Mouse (Mus musculus) myocyte (in vitro differentiated cells): ENCODE measurements around the gene Zfand6. TPM values are rescaled to one million over a fixed set of nuclear protein-coding genes. Genes with fewer than 3 reads are reported as not detected.

Source experiments
- H3K27me3 ChIP-seq: one replicate; pipeline ENCODE4 v1.6.1; 2011; ENCODE audit not compliant: control insufficient read depth, insufficient read depth, insufficient read length
- H3K36me3 ChIP-seq: one replicate; pipeline ENCODE4 v1.6.1; 2011; ENCODE audit not compliant: control insufficient read depth, insufficient read depth
- H3K4me2 ChIP-seq: one replicate; pipeline ENCODE4 v1.6.1; 2011; ENCODE audit warnings: low read depth, control low read depth
- H3K4me3 ChIP-seq: one replicate; pipeline ENCODE4 v1.5.1; 2011; ENCODE audit warnings: mild to moderate bottlenecking, control low read depth, moderate library complexity
- H3K79me2 ChIP-seq: one replicate; pipeline ENCODE4 v1.6.1; 2011; ENCODE audit not compliant: control insufficient read depth, insufficient read depth
- H3ac ChIP-seq: one replicate; pipeline ENCODE4 v1.6.1; 2011; ENCODE audit not compliant: control insufficient read depth, insufficient read length
- CEBPB ChIP-seq: IDR thresholded peaks from 2 replicates; pipeline ENCODE4 v1.6.1; 2011; ENCODE audit warnings: mild to moderate bottlenecking, moderate library complexity; ENCODE audit not compliant: poor library complexity, insufficient read depth, severe bottlenecking
- E2F4 ChIP-seq: IDR thresholded peaks from one replicate; pipeline ENCODE4 v1.6.1; 2011; ENCODE audit warnings: mild to moderate bottlenecking, control low read depth, moderate library complexity; ENCODE audit not compliant: insufficient read depth
- MAX ChIP-seq: IDR thresholded peaks from one replicate; pipeline ENCODE4 v1.6.1; 2011; ENCODE audit warnings: low read depth, mild to moderate bottlenecking, control low read depth
- MYOD1 ChIP-seq, 3 experiments: IDR thresholded peaks; one replicate each; pipeline ENCODE4 v1.6.1; 2011; ENCODE audit warnings: control low read depth in 2 of 3, low read depth in 2 of 3, mild to moderate bottlenecking in 2 of 3, moderate library complexity in 1 of 3; ENCODE audit not compliant: insufficient read length in 2 of 3, control insufficient read depth in 1 of 3
- MYOG ChIP-seq, 3 experiments: IDR thresholded peaks; one replicate each; pipeline ENCODE4 v1.6.1; 2011; ENCODE audit warnings: control low read depth in 2 of 3, low read depth in 2 of 3, mild to moderate bottlenecking in 2 of 3; ENCODE audit not compliant: insufficient read length in 2 of 3, control insufficient read depth in 1 of 3, insufficient read depth in 1 of 3
- POLR2A ChIP-seq: IDR thresholded peaks from one replicate; pipeline ENCODE4 v1.6.1; 2011; ENCODE audit warnings: low read depth, mild to moderate bottlenecking, control low read depth, moderate library complexity; ENCODE audit not compliant: insufficient read length
- POLR2AphosphoS2 ChIP-seq: IDR thresholded peaks from one replicate; pipeline ENCODE4 v1.6.1; 2011; ENCODE audit warnings: low read depth, control low read depth; ENCODE audit not compliant: insufficient read length
- REST ChIP-seq: IDR thresholded peaks from one replicate; pipeline ENCODE4 v1.6.1; 2011; ENCODE audit warnings: mild to moderate bottlenecking, control low read depth, moderate library complexity; ENCODE audit not compliant: insufficient read depth, insufficient read length
- SRF ChIP-seq: IDR thresholded peaks from one replicate; pipeline ENCODE4 v1.6.1; 2011; ENCODE audit warnings: low read depth; ENCODE audit not compliant: control insufficient read depth, insufficient read length
- TCF12 ChIP-seq: IDR thresholded peaks from one replicate; pipeline ENCODE4 v1.6.1; 2011; ENCODE audit warnings: mild to moderate bottlenecking, control low read depth; ENCODE audit not compliant: poor library complexity, insufficient read depth, severe bottlenecking
- TCF3 ChIP-seq: IDR thresholded peaks from one replicate; pipeline ENCODE4 v1.6.1; 2011; ENCODE audit warnings: low read depth, control low read depth; ENCODE audit not compliant: insufficient read length
- USF1 ChIP-seq: IDR thresholded peaks from one replicate; pipeline ENCODE4 v1.6.1; 2011; ENCODE audit warnings: low read depth, mild to moderate bottlenecking, control low read depth, moderate library complexity
- polyA plus RNA-seq: library from polyadenylated mRNA; unstranded; fragments of >200 nt; fragmentation: generic; extraction: Trizol; gene quantifications from one replicate; pipeline ENCODE4 v1.2.1, GENCODE M21; 2012; ENCODE audit warnings: missing spikeins

The Zfand6 gene
- polyA plus RNA-seq, 1 experiment: 34.7 TPM

DNA sequence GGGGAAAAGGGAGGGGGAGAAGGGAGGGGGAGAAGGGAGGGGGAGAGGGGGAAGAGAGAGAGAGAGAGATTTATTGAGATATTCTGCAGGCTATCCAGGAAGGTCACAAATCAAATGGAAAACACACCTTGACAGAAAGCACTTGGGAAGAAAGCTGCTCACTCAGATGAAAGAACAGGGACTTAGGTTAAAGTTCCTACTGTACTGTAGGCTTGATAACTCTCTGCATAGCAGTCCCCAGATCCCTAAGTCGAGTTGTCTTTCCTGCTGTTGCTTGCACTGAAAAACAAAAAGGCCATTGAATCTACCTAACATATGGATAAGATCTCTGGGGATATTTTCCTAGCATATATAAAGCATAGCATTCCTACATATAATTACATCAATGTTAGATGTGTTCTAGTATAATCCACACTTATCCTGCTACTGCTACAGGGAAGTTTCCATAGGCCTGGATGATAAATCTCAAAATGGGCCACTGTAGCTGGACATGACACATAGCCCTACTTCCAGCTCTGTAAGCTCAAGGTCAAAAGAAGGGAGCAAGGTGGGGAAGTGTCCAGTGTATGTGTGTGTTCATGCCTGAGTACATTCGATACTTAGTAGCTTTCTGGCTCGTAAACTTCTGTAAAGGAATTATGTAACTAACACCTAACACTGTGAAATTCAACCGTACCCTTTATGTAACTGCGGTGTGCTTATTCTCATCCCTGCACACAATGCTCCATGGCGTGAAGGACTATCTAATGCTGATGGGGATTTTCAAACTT lies 47.4 kb downstream of the Zfand6 start:
- no peak for TF ChIP-seq USF1
- no peak for TF ChIP-seq TCF3
- no peak for TF ChIP-seq MAX
- TF ChIP-seq POLR2AphosphoS2: no peak
- TF ChIP-seq MYOG (IDR thresholded peaks at IDR 0.05; ENCODE audit: control insufficient read depth in 1 of 3, insufficient read depth in 1 of 3, insufficient read length in 2 of 3, low read depth in 2 of 3): no peak
- TF ChIP-seq SRF: no peak
- no peak for TF ChIP-seq TCF12
- no peak for TF ChIP-seq CEBPB
- Histone ChIP-seq H3K27me3 (no peaks in the 10 kb centered on the region), H3ac (no peak overlapping the region), H3K79me2 (no peaks in the 10 kb centered on the region), H3K4me2 (no peak overlapping the region), H3K4me3 (no peak overlapping the region), H3K36me3 (no peaks in the 10 kb centered on the region)

GRCm38 (mm10) chr7:84636939-84637338 lies 52.8 kb downstream of the Zfand6 start:
- H3ac ChIP-seq: no peak overlapping the region
- no peaks in the 10 kb centered on the region for H3K27me3 ChIP-seq
- no peak overlapping the region for H3K4me3 ChIP-seq
- H3K79me2 ChIP-seq: no peaks in the 10 kb centered on the region
- no peak overlapping the region for H3K4me2 ChIP-seq
- TF ChIP-seq MAX (no peak), POLR2AphosphoS2 (no peak), MYOD1 (IDR thresholded peaks at IDR 0.05; ENCODE audit: control insufficient read depth in 1 of 3, insufficient read length in 2 of 3, low read depth in 2 of 3) (no peak)
- peaks cover 10% of the 10 kb centered on the region for H3K36me3 ChIP-seq

DNA sequence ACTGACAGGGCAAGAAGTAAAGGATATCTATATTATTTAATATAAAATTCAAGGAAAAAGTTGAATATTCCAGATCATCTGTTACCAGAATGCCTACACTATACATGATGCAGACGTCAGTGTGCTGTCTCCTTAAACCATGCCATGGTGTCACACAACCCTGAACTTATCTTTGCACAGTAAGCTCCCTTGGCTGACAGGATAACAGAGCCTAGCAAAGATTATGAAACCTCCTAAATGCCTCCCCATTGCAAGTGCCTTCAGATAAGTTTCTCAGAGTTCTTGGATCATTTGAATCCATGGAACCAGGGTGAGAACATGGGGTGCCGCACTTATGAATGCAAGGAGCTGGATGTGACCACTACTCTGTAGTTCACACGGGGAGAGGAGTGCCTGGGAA lies 57.9 kb downstream of the Zfand6 start:
- TF ChIP-seq MYOG (IDR thresholded peaks at IDR 0.05; ENCODE audit: control insufficient read depth in 1 of 3, insufficient read depth in 1 of 3, insufficient read length in 2 of 3, low read depth in 2 of 3) (no peak), USF1 (no peak), TCF12 (no peak), CEBPB (no peak), MAX (no peak)
- Histone ChIP-seq H3K79me2 (no peaks in the 10 kb centered on the region), H3K27me3 (no peaks in the 10 kb centered on the region), H3K4me3 (no peak overlapping the region), H3K36me3 (peaks cover 11% of the 10 kb centered on the region), H3ac (no peak overlapping the region), H3K4me2 (no peak overlapping the region)

GRCm38 (mm10) chr7:84623718-84624117 lies 66.0 kb downstream of the Zfand6 start:
- Histone ChIP-seq H3K36me3 (peaks cover 15% of the 10 kb centered on the region), H3K27me3 (no peaks in the 10 kb centered on the region), H3K79me2 (no peaks in the 10 kb centered on the region), H3K4me2 (no peak overlapping the region), H3ac (no peak overlapping the region), H3K4me3 (no peak overlapping the region)
- TF ChIP-seq MAX (no peak), TCF3 (no peak), TCF12 (no peak), SRF (no peak), USF1 (no peak), POLR2A (no peak), REST (no peak), POLR2AphosphoS2 (no peak), E2F4 (no peak), CEBPB (no peak), MYOG (IDR thresholded peaks at IDR 0.05; ENCODE audit: control insufficient read depth in 1 of 3, insufficient read depth in 1 of 3, insufficient read length in 2 of 3, low read depth in 2 of 3) (no peak), MYOD1 (IDR thresholded peaks at IDR 0.05; ENCODE audit: control insufficient read depth in 1 of 3, insufficient read length in 2 of 3, low read depth in 2 of 3) (no peak)

GRCm38 (mm10) chr7:84620956-84621355 lies 68.8 kb downstream of the Zfand6 start:
- H3K36me3 ChIP-seq: peaks cover 20% of the 10 kb centered on the region
- TF ChIP-seq POLR2AphosphoS2: no peak
- TF ChIP-seq SRF: no peak
- TF ChIP-seq USF1: no peak
- TF ChIP-seq MYOG (IDR thresholded peaks at IDR 0.05; ENCODE audit: control insufficient read depth in 1 of 3, insufficient read depth in 1 of 3, insufficient read length in 2 of 3, low read depth in 2 of 3): no peak
- TF ChIP-seq MYOD1 (IDR thresholded peaks at IDR 0.05; ENCODE audit: control insufficient read depth in 1 of 3, insufficient read length in 2 of 3, low read depth in 2 of 3): no peak
- no peak overlapping the region for H3ac ChIP-seq

More at GRCm38 (mm10) chr7:84620956-84621355, 68.8 kb downstream of the Zfand6 start:
- H3K27me3 ChIP-seq: no peaks in the 10 kb centered on the region
- H3K79me2 ChIP-seq: no peaks in the 10 kb centered on the region
- no peak overlapping the region for H3K4me2 ChIP-seq
- no peak overlapping the region for H3K4me3 ChIP-seq
